Mouse (Mus musculus): ENCODE data around the gene Opcml.

Opcml gene

DNA sequence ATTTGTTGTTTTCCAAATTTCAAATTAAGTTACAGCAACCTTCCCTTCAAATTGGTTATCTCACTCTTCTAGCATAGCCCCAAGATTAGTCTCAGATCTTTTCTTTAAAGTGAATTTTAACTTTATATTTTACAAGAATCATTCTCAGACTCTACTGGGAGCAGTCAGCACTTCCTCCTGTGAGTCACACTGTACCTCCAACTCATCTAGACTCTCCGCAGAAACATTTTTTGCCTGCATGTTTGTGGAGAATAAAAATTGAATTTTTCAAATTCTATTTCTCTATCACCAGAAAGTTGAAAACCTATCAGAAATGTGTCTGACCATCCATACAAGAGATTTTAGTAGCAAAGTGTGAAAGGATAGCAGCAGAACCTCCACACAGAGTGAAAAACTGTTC is 370.4 kb downstream of the Opcml start:
- no peak for DNase-seq (ENCODE audit: low spot score)

DNA sequence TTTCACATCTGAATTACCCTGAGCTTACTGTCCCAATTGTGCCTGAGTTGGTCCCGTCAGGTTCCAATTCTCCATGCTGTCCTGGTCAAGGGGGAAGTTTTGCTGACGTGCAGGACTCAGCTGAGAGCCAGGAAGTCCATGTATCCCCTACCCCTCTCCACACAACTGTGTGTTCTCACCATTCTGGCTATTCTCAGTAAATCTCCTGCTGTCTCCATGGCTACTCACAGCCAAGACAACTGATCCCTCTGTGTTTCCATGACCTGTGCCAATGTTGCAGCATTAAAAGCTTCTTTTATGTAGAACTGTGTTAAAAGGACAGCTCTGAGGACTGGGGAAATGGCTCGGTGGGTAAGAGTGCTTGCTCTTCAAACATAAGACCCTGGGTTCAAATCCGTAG is 373.4 kb downstream of the Opcml start:
- no peak for DNase-seq (ENCODE audit: low spot score)

DNA sequence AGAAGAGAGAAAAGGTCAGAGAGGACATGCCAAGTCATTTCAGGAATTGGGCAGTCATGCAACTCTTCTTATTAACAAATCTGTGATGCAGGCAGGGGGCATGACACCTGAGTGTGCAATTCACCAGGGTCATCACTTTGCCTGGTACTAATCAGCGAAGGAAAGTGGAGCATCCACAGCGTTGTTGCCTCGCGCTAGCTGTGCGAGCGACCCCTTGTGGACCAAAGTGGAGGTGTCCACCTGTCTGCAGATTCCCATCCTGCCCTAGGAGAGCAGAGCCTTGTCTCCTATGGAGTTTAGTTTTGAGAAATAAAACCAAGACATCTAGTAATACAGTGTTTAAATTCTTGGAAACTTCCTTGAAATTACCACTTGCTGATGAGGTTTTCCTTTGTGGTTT is 381.3 kb downstream of the Opcml start:
- peak; percentile 77 for DNase-seq (ENCODE audit: low spot score)

DNA sequence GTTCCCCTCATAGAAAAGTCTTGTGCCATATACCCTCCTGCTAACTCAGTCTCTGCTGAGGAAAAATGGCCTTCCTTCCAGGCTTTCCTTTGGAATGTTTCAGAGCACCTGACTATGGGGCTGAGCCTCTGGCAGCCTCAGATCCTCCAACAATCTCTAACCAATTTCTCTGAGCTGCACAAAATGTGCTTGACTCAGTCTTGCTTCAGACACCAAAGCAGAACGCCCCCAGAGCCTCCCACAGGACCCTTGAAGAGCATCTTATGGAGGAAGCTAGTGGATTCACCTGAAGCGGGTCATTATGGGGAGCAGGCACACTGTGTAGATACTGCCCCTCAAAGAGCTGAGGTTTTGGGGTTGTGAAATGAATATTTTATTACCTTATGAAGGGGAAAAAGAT is 386.5 kb downstream of the Opcml start:
- DNase-seq (ENCODE audit: low spot score) = no peak

DNA sequence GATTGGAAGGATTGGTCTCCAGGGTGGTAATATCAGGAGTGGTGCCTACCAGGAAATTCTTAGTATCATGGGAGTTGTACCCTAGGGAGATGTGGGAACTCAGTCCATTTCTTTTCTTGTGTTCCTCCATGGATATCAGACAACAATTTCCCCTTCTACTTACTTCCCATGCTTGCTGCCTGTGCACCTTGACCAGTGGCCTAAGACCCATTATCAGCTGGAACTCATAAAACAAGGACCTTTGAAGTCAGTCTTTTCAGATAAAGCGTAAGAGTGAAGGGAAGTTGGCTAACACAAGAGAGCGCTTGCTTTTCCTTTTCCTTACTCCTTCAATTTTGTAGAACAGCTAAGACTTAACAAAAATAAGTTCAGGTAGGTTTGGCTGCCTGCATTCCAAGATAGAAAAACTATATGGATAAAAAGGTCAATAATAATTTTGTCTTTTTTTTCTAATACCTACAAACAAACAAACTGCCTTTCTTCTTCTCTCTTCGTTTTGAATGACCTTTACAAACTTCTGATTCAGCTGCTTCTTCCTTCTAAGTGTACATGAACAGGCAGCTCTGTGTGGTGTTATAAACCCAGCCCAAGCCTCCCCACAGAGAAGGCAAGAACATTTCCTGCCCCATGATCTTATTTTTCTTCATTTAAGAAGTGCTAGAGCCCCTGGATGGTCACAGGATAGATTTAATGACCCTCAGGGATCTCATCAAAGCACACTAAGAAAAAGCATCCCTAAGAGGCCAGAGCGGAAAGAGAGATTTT is 387.7 kb downstream of the Opcml start:
- DNase-seq (ENCODE audit: low spot score) = no peak

DNA sequence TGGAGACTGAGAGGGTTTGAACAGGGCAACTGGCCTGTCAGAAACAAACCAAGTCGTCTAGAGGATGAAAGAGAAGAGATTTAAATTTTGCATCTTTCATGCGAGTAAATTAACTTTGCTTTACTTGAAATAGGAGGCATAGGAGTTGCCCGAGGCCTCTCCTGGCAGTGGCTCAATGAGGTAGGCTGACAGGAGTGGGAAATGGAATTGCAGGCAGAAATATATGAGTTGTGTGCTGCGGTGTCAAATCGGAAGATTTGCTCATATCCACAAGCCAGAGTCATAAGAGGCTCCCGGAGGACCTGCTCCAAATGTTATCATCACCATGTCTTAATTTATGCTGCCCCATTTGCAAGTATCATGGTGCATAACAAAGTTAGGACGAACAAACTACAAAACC is 391.3 kb downstream of the Opcml start:
- no peak for DNase-seq (ENCODE audit: low spot score)

DNA sequence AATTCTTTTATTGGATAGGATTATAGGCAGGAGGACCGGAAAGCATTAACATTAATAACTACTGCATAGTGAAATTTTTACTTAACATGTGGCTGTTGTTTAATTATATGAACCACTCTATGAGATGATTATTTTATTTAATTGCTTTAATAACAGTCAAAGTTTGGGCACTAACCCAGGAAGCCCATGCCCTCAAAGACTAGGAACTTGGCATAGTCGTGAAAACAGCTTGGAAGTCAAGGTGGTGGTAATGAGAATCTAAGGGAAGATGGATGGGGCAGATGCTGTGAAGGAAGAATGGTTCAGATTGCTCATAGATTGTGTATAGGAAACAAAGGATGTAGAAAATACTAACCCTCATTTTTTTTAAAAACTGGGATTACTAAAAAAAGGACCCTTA is 399.7 kb downstream of the Opcml start:
- DNase-seq (ENCODE audit: low spot score) = no peak

DNA sequence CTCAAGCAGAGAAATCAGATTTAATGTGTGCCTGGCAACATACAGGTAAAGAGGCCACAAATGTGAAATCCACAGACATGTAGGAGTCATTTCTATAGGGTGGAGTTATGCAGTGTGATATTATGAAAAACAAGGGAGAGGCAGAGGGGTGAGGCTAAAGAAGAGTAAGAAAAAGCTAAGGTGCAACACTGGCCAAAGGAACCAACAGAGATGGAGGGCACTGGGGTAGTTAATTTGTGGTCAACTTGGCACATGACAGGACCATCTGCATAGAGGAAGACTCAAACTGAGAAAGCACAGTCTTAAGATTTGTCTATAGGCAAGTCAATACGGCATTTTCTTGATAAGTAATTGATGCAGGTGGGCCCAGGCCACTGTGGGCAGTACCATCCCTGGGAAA is 400.2 kb downstream of the Opcml start:
- no peak for DNase-seq (ENCODE audit: low spot score)

DNA sequence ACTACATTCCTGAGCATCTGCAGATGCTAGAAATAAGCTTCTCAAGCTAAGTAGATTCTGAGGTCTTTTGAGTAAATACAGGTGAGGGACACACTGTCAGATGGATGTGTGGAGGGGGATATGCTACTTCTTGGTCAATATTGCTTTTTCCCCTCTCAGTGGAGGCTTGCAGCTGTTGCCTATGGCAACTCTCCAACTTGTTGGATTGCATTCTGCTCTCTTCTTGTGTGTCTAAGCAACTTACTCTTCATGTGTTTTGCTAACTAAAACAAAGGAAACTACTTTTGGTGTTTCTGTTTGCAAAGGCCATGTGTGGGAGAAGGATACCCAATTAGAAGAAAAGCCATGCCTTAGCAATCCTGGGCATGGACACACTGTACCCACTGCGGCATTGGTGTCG is 406.0 kb downstream of the Opcml start:
- DNase-seq (ENCODE audit: low spot score) = no peak

DNA sequence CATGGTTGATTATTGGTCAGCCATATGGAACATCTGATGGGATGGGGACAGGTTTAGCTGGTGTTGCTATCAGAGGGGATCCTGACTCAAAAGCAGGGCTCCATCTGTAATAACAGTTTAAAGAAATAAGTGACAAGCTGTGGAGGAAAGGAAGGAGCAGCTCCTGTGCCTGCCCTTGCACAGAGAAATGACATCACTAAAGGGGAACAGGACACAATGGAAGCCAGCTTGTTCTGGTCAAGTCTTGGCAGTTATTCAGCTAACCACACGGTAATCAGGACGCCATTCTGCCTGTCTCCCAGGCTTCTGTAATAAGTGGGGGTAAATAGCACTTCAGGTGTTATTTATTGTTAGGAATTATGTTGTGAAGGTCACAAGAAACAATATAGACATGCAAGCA is 406.5 kb downstream of the Opcml start:
- DNase-seq (ENCODE audit: low spot score) = no peak

DNA sequence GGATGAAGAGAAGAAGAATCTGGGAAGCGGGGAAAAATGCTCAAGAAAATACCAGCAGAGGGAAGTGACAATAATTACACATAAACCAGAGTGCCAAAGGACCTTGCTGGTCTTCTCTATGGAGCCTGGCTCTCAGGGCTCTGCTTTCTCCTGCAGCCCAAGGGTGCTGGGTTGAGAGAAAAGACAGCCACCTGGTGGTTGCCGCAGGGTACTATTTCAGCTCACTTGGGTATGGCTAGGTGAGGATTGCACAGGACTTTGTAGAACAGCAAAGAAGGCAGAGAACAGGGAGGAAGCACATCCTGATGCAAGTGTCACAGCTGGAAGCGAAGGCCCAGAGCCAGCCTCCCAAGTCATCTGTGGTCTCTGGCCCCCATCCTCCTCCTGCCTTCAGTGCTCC is 407.1 kb downstream of the Opcml start:
- DNase-seq (ENCODE audit: low spot score) = peak; percentile 66

DNA sequence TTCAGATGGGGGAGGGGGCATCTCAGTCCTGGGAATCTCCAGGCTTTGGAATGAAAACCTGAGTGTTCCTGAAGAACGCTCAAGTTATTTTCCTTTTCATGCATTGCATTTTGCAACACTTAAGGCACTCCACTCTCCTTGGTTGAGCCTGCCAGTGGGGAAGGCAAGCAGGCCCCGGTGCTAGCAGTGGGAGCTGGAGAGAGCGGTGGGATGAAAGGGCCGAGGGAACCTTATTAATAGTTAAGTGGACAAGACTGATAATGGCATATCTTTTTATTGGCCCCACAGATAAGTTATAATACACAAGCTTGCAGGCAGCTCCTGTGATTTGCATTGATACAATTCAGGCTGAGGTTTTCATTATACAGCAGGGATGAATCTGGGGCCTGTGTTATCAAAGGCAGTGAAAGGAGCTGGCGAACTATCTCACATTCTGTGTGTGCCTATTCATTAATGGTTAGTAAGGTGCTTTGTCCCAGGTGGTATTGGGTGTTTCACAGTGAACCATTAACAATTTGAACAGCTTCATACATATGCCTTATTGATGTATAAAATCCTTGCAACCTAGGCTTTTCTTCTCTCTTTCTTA is 407.6 kb downstream of the Opcml start:
- DNase-seq (ENCODE audit: low spot score) = no peak

DNA sequence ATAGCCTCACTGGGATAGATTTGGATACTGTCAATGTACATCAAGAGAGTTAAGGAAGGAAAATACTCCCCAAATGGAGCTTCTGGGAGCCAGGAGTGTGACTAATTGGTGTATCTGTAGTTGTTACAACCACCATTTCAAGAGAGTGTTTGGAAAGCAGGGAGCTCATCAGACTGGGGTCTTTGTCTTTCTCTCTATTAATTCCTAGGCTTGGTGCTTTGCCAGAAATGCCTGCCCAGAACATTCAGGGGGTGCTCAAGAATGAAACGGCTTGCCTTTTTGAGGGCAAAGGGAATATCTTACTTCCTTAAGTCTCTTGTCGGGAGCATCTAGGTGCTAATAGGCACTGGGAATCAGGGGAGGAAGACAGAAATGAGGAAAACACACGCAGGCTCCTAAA is 416.9 kb downstream of the Opcml start:
- no peak for DNase-seq (ENCODE audit: low spot score)

DNA sequence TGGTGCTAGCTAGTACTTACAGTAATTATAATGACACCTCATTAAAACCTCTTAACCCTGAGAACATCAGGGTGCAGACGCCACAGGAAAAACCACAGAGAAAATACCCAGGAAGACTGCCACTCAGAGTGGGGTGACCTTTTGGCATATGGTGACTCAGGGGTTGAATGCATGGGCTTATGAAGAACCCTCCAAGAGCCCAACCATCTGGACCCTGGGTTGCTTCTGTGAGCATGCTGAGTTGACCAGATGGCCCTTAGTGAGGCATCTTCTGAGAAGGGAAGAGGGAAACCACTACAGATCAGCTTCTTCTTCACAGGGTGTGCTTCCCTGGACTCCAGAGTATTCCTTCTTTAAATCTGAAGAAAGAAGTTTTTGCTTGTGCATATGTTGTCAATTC is 418.1 kb downstream of the Opcml start:
- no peak for DNase-seq (ENCODE audit: low spot score)

DNA sequence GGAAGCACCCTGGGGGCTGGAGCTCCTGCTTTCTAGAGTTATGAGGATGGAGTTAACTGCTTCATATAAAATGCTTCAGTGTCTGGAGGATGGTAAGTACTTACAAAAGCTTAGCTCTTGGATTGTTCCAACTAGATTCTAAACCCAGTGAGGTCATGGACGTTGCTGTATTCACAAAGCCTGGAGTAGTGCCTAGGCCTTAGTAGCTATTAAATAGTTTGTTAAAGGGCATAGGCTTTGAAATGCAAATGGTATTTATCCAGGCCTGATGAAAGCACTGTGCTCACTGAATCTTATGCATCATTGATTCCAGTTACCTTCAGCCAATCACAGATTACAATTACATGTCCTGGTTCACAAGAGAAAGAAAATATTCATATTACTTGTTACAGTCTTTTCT is 421.3 kb downstream of the Opcml start:
- no peak for DNase-seq (ENCODE audit: low spot score)

DNA sequence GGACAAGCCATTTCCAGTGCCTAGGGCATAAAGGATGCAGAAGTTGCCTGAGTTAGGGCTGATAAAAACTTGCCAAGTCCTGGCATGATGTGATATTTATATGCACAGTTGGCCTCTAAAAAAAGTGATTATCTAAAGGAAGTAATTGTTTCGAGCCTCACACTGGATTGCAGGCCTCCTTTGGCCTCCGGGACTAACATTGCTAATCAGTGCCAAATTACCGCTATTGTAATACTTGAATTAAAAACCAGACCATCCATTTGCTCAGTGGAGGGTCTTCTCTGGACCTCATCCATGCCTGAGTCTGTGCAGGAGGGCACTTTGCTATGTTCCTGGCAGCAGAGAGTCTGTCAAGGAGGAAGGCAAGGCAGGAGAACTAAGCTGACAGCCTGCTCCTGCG is 423.3 kb downstream of the Opcml start:
- DNase-seq (ENCODE audit: low spot score) = no peak

DNA sequence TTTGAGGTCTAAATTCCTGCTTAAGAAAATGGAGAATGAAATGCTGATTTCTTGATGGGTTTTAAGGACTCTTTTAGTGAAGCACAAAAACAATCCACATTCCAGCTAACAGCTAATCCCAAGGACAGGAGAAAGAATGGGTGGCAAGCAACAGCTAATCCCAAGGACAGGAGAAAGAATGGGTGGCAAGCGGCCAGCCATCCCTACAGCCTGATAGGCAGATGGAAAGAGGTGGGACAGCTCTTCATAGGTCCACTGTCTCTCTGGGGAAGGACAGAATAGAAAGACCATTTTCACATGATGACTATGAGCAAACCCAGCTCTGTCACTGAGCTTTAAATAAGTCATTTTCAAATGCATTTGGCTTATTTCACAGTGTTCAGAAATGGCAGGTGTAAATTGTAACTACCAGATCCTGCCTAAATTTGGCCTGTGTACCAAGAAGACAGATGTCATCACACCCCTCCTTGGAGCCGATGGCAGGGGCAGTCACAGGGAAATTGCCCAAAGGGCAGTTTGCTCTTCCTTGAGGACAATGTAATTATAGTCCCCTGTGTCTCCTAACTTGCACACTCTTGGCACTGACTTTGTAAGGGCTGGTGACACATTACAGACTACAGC is 427.6 kb downstream of the Opcml start:
- no peak for DNase-seq (ENCODE audit: low spot score)

DNA sequence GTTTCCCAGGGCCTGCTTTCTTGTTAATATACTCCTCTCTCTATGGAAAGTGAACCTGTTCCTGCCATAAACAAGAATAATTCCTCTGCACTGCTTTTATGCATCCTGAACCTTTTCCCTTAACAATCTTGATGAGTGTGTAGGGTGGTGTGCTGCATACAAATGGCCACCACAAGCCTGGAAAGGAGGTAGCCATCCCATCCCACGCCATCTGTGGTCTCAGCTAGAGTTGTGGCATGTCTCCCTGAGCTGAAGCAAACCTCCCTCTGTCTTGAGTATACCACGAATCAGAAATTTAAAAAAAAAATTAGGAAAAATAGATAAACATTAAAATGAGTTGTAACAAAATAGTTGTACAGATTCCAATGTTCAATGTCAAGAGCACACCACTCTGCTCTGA is 432.2 kb downstream of the Opcml start:
- DNase-seq (ENCODE audit: low spot score) = no peak

DNA sequence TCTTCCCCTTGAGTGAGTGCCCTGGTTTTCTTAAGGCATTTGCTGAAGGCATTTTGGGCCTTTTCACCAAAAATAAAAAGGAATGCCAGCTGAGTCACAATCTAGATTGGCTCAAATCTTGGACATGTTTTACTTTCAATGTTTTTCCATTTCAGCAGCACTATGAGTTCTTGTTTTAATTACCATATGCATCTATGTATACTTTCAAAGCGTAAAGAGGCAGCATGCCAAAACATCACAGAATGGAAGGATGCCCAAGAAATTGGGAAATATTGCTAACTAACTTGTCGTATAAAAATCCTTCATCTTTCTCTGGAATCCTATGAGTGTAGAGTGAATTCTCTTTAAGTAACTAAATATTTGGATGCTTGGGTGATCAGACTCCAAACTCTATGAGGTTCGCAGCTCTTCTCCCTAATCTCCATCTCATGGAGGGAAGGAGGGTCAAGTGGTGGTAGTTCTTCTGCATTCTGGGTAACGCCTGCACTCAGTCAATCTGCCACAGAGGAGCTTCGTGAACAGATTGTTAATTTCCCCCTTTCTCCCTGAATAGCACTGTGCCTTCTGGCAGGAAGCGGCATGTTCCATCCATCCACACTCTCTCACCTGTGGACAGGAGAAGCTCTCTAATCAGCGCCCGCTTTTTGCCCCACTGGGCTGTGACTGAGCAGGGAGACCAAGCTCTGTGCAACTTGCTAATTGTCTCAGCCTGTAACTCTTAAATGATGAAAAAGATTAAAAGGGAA is 435.4 kb downstream of the Opcml start:
- no peak for DNase-seq (ENCODE audit: low spot score)

DNA sequence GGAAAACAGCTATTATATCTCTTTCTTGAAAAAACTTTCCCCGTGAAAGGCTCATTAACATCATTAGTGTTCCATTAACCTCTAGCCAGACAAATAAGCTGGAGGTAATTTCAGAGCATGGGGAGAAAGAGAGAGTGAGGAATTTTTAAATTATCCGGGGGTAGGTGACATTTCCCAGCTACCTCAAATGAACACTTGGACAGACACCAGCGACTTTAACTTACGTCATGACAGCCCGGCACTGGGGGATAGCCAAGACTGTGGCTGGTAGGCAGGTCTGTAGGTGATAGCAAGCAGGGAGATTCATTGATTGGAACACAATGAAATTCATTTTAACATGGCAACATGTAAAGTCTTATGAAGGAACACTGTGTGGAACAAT is 436.0 kb downstream of the Opcml start:
- DNase-seq (ENCODE audit: low spot score) = no peak

DNA sequence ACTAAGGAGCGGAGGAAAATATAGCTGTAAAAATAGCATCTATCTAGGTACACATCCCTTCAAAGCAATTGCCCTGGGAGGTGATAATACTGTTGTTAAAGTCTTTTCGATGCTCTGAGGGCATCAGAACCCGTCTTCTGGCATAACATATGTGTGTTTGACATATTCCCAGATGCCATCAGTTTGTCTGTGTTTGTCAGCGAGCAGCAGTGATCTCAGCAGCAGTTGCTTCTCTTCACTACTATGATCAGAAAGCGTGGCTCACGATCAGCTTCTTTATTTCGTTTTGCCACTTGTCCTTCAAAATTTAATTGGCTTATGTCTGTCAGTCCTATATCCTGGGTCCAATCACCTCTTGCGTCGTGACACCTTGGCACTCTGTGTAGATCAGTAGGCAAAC is 447.9 kb downstream of the Opcml start:
- DNase-seq (ENCODE audit: low spot score) = no peak

DNA sequence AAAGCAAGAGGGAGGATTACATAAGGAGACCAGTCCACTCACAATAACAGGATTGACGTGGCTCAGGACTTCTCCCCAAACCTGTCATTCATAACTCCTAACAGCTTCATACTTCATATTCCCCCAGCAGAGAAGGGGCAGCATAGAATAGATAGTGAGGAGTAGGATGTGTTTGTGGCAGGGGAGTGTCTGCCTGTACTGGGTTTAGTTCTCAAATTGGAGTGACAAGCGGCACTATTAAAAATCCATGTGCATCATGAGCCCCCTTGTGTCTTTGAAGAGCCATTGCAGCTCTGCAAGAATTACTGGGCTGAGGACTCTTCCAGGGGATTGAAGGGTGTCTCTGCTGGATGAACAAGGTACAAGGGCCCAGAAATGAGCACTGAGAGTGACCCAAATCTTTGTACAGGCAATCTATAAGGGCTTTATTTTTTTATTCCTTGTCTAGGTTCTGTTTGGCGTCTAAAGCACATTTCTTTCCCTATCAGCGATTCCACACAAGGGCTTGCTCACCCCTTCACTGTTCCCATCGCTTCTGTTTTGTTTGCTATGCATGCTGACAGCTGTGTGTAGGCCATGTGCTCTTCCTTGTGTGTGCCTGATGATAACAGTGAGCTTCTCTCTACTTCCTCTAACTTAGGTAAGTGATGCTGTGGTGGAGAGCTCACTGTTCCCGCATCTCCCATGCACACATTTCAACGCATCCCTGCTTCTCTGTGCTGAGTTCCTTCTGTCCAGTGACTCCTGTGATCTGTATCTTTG is 457.3 kb downstream of the Opcml start:
- no peak for DNase-seq (ENCODE audit: low spot score)
